Mouse (Mus musculus): ENCODE data around the gene Lig4. TPM values are rescaled to one million over a fixed set of nuclear protein-coding genes. Genes with fewer than 3 reads are reported as not detected.

Lig4 gene
- polyA plus RNA-seq (2014; fragmentation: Illumina TruSeq; extraction: RNeasy Lipid Tissue Mini Kit (QIAGEN cat#74804); ENCODE audit: low read depth, low replicate concordance): 17.6 TPM

DNA sequence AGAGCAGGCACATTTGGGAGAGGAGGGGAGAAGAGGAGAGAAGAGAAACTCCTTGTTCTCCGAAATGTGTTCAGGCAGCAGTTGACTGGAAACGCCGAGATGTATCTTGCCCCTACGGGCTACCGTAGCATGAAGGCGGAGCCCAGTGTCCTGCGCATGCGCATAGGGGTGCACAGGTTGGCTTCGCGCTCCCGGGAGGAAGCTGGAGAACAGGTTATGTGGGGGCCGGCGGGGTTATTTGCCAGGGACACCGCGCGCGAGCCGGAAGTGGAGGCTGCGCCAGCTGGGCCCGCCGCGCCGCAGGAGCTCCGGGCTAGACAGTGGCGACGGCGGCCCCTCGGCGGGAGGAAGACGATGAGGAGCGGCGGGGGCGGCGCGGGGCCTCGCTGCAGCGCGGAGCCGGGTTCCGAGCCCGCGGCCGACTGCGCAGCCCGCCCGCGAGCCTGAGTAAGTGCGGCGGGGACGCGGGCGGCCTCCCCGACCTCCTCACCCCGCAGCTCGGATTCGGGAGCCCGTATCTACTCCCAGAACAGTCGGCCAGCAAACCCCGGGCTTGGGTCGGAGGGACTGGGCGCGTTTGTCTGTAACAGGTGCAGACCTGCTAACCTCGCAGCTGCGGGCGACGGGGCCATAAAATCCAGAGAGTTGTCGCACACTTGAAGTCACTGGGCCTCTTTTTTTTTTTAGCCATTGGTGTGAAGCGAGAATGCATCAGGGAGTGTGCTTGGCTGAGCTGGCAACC lies at the start of gene Lig4, which contains the start of gene Abhd13:
Gene Lig4 (minus strand): TSS at position 114 of the 742 bp plus-strand sequence.
Gene Abhd13 (plus strand): TSS at position 135 of the 742 bp plus-strand sequence.

DNA sequence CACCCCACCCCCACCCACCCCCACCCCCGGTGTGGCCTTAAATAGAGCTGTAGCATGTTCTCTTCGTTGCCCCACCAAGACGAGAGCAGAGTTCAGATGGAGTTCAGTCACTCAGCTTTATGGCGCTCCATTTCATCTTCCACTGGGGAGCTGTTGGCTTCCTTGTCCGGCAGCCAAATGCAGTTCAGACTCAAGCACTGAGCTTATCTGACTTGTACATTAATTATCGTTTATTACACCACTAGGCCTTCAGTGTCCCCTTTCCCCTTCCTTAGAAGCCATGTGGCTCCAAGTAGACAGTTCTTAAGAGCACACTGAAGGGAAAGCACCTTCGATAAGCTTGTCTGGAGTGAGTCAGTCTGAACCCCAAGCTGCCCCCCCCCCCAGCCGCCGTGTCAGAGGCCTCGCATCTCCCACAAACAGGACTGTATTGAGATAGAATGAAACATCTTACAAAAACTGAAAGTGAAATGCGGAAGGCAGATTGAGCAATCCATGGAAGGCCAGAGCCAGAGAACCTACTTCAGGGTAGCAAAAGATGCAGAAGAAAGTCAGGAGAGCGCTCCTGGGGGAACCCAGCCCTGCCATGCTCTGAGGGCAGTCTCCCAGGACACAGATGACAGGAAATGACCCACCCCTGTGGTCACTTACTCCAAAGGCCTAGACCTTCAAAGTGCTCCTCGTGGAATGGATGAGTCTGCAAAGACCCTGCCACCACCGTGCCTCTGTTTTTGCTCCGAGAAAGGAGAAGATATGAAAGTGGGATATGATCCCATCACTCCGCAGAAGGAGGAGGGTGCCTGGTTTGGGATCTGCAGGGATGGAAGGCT lies 28.9 kb upstream of the Lig4 start, which contains the start of gene Tnfsf13b:
Gene Tnfsf13b (plus strand): TSS at position 312 of the 830 bp plus-strand sequence.

Other genes with a start within 250 kb of the Lig4 start
- gene Fam155a, start 206.5 kb downstream of the Lig4 start, polyA plus RNA-seq (2014; fragmentation: Illumina TruSeq; extraction: RNeasy Lipid Tissue Mini Kit (QIAGEN cat#74804); ENCODE audit: low read depth, low replicate concordance): 2.2 TPM
- gene Gm10217, start 113.4 kb downstream of the Lig4 start, polyA plus RNA-seq (2014; fragmentation: Illumina TruSeq; extraction: RNeasy Lipid Tissue Mini Kit (QIAGEN cat#74804); ENCODE audit: low read depth, low replicate concordance): not detected
- 83.8 TPM for gene Abhd13, start within 50 bp of the Lig4 start, polyA plus RNA-seq (2014; fragmentation: Illumina TruSeq; extraction: RNeasy Lipid Tissue Mini Kit (QIAGEN cat#74804); ENCODE audit: low read depth, low replicate concordance)
- gene Tnfsf13b, start 28.8 kb upstream of the Lig4 start, polyA plus RNA-seq (2014; fragmentation: Illumina TruSeq; extraction: RNeasy Lipid Tissue Mini Kit (QIAGEN cat#74804); ENCODE audit: low read depth, low replicate concordance): 9.6 TPM
- 0.09 TPM for gene Myo16, start 176.2 kb upstream of the Lig4 start, polyA plus RNA-seq (2014; fragmentation: Illumina TruSeq; extraction: RNeasy Lipid Tissue Mini Kit (QIAGEN cat#74804); ENCODE audit: low read depth, low replicate concordance)